Mouse (Mus musculus) cerebellum, adult 2 months (tissue): ENCODE measurements around the gene Trim42. TPM values are rescaled to one million over a fixed set of nuclear protein-coding genes. Genes with fewer than 3 reads are reported as not detected.

Experiments
- DNase-seq, 2 experiments: peaks; one replicate each; pipeline ENCODE4 v3.0.0; 2021
- H3K27ac ChIP-seq: fragments of 200-500 bp; 2 replicates; pipeline ENCODE4 v1.5.1; 2012; ENCODE audit warnings: low read length, control low read depth, inconsistent platforms; ENCODE audit not compliant: insufficient read depth
- H3K27me3 ChIP-seq: fragments of 200-500 bp; 2 replicates; pipeline ENCODE4 v1.6.1; 2012; ENCODE audit warnings: inconsistent platforms, mild to moderate bottlenecking, low read length, moderate library complexity; ENCODE audit not compliant: control insufficient read depth, insufficient read depth
- H3K4me1 ChIP-seq: fragments of 200-500 bp; 2 replicates; pipeline ENCODE4 v1.6.1; 2011; ENCODE audit warnings: low read length; ENCODE audit not compliant: control insufficient read depth, insufficient read depth
- H3K4me3 ChIP-seq: fragments of 200-500 bp; replicated peaks from 2 replicates; pipeline ENCODE3; 2011; ENCODE audit warnings: mild to moderate bottlenecking, low read depth, low read length, control low read depth; ENCODE audit not compliant: insufficient read depth
- CTCF ChIP-seq: fragments of 200-500 bp; IDR thresholded peaks from 2 replicates; pipeline ENCODE4 v1.5.1; 2011; ENCODE audit warnings: low read depth, mild to moderate bottlenecking, control low read depth, low read length, moderate library complexity, borderline replicate concordance; ENCODE audit not compliant: insufficient read depth
- POLR2A ChIP-seq: fragments of 200-500 bp; IDR thresholded peaks from 2 replicates; pipeline ENCODE4 v1.6.1; 2011; ENCODE audit warnings: low read length, control low read depth, borderline replicate concordance; ENCODE audit not compliant: insufficient read depth
- WGBS: fragments of 180-500 bp; shearing (Covaris S2); methylation state at CpG from one replicate; pipeline ENCODE4 v1.1.7; 2018; 5-methylcytosine and 5-hydroxymethylcytosine counted together
- polyA plus RNA-seq: library from polyadenylated mRNA; depleted of rRNA; stranded (reverse); fragments of >200 nt; gene quantifications from 2 replicates; pipeline ENCODE4 v1.2.3, GENCODE M21; 2012; rRNA removed

Trim42 gene
- polyA plus RNA-seq: not detected in 2 replicates

DNA sequence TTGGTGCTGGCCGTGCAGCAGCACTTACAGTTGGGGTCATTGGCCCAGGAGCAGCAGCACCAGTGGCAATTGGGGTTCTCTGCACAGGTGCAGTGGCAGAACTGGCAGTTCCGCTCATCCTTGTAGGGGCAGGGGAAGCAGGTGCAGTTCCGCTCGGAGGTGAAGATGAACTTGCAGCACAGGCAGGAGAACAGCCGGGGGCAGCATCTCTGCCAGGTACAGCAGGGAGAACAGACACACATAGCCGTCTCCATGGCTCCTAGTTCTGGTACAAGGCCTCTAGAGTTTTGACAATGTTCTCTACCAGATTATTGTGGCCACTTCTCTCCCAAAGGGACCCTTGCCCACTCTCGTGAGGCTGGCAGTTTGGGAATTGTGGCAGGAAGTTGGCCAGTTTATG lies at the start of gene Trim42:
Gene Trim42 (minus strand): TSS at position 368 of the 400 bp plus-strand sequence.
- TF ChIP-seq POLR2A (no peak), CTCF (no peak)
- Histone ChIP-seq H3K27me3 (no peaks in the 10 kb centered on the region; the same call in 1 of the 2 replicates), H3K4me3 (no peak within 1 kb of the TSS), H3K4me1 (no peaks in the 10 kb centered on the region), H3K27ac (no peak within 1 kb of the TSS)
- 26% methylated on average over 7 of the region's 7 CpGs for WGBS
- DNase-seq: peak in 1 of 2 experiments; percentile 9

DNA sequence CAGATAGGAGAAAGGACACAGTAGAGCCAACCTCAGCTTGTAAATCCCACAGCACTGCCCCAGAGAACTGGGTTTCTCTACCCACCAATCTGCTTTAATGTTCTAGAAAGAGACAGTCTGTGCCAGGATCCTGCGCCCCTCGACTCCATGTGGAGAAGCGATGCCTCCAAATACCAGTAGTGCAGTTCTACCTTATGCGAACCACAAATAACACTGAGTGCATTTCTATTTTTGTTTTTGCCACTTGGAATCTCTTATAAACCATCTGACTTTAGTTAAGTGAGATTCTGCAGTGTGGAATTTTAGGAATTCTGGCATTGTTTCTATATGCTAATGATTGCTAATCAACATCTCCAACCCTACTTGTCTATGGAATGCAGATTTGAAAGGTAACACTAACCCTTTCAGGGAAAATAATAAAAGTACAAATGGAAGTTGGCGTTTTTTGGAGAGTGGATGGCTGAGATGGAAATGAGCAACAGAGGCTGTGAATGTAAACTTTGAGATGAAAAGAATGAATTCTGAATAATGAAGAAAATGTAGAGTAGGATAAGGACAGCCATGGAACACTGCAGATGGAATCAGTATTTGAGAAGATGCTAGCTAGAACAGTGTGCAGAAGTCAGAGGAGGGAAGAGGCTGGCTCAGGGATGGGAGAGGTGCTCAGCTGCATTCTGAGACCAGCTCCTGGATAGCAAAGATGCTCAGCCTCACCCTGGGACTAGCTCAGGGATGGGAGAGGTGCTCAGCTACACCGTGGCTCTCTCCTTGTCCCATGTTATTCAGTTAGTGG lies 45.3 kb upstream of the Trim42 start:
- TF ChIP-seq POLR2A (no peak), CTCF (no peak)
- WGBS: 76% methylated on average over 6 of the region's 6 CpGs
- Histone ChIP-seq H3K4me3 (no peak overlapping the region), H3K27me3 (no peaks in the 10 kb centered on the region), H3K27ac (no peak overlapping the region), H3K4me1 (no peaks in the 10 kb centered on the region)
- no peak for DNase-seq

DNA sequence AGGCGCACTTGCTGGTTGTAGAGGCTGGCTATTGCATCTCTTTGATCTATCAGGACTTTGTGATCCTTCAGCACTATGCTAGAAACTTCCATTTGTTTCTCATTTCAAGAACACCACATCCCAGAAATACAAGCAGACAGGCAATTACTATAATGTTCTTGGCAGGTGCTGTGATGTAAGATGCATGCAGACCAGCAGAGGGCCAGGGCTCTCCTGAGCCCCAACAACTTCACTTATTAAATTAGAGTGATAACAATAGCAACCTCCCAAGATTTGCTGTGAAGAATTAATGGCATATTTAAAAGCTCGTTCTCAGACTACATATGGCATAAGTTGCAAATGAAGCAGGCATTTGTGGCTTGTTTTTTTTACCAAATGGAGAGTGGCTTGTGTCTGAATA lies 38.4 kb upstream of the Trim42 start:
- H3K4me3 ChIP-seq: no peak overlapping the region
- H3K27me3 ChIP-seq: no peaks in the 10 kb centered on the region
- H3K27ac ChIP-seq: no peak overlapping the region
- H3K4me1 ChIP-seq: no peaks in the 10 kb centered on the region
- no peak for DNase-seq
- 85% methylated on average over 2 of the region's 2 CpGs for WGBS
- TF ChIP-seq POLR2A (no peak), CTCF (no peak)

DNA sequence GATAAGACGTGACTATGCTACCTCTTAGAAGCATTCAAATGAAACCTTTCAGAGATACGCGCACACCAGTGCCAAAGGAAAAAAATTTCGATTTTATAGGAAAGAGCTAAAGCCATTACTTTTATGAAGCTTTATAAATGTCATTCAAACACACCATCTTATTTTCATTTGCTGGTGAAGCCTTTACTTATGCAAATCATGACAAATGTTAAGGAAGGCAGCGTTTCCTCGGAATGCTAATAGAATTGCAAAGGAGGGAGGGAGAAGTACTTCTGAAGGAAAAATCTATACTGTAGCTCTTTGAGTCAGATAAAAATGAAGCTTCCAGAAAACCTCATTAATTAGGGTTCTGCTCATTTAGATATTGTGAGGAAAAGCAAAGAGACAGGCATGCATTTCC lies 13.3 kb downstream of the Trim42 start:
- DNase-seq: no peak
- no peak for TF ChIP-seq POLR2A
- TF ChIP-seq CTCF: no peak
- WGBS: 80% methylated on average over 6 of the region's 6 CpGs

DNA sequence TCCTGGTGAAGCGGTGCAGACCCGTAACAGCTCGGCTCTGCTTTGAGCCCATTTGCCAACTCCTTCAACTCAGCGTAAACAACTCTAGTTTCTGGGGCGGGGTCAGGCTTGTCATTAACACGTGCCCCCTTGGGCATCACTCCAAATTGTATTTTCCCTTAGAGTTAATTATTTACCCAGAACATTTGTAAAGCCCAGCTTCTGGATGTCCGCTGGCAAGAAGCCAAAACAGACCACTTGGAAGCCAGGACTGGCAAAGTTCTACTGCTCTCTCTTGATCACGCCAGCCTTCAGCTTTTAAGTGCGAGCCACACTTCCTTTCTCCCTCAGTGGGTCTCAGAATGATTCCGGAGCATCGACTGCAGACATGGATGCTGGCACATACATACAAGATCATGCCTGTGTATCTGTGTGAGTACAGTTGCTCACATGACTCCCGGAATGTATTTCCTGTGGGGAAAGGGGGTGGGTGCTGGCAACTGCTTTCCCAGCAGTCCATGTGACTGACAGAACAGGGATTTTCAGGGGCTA lies 24.9 kb downstream of the Trim42 start:
- Histone ChIP-seq H3K27ac (no peak overlapping the region), H3K27me3 (no peaks in the 10 kb centered on the region), H3K4me3 (no peak overlapping the region), H3K4me1 (no peaks in the 10 kb centered on the region)
- no peak for TF ChIP-seq POLR2A
- TF ChIP-seq CTCF: no peak
- WGBS: 9% methylated on average over 12 of the region's 12 CpGs
- no peak for DNase-seq

More for the DNA sequence above, 13.3 kb downstream of the Trim42 start:
- Histone ChIP-seq H3K4me1 (no peaks in the 10 kb centered on the region), H3K4me3 (no peak overlapping the region), H3K27ac (no peak overlapping the region), H3K27me3 (no peaks in the 10 kb centered on the region)

DNA sequence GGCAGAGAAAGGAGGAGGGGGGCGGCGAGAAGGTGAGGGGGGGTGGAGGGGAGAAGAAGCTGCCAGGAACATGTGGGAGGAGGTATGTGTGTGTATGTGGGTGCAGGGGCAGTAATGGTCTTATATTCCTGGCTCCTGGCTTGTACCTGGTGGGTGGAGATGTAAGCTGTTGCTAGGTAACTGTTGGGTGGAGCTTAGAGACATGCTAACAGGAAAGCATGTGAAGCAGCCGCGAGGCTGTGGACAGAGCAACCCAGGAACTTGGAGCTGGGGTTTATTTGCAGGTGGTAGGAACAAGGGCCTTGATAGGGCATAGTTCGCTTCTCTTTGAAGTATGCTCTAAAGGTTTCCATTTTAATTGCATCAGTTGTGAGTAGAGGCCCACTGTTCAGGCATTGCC lies 28.0 kb downstream of the Trim42 start:
- TF ChIP-seq POLR2A: no peak
- DNase-seq: no peak
- 66% methylated on average over 5 of the region's 5 CpGs for WGBS

DNA sequence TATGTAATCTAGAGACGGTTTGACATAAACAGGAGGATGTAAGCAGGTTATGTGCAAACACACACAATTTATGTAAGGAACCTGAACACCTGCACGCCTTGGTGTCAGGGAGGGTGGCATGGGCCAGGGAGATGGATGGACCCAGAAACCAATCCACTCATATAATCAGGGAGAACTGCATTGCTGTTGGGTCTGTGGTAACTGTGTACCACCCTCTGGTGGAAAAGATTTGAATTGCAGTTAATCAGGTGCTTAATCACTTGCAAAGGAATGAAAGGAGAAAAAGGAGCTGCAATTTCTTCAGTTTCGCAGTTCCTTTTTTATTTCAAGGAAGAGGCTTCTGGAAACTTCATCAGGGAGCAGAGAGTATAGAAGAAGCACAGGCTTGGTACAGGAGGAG lies 46.9 kb downstream of the Trim42 start:
- WGBS: 70% methylated on average over 3 of the region's 3 CpGs
- no peak for DNase-seq
- TF ChIP-seq POLR2A: no peak
- peak; percentile 33; the same call in 1 of the 2 replicates for TF ChIP-seq CTCF
- Histone ChIP-seq H3K4me1 (no peaks in the 10 kb centered on the region), H3K27ac (no peak overlapping the region), H3K4me3 (no peak overlapping the region), H3K27me3 (no peaks in the 10 kb centered on the region)

More for the DNA sequence above, 28.0 kb downstream of the Trim42 start:
- no peaks in the 10 kb centered on the region for H3K4me1 ChIP-seq
- H3K27ac ChIP-seq: no peak overlapping the region
- H3K27me3 ChIP-seq: no peaks in the 10 kb centered on the region
- H3K4me3 ChIP-seq: no peak overlapping the region

DNA sequence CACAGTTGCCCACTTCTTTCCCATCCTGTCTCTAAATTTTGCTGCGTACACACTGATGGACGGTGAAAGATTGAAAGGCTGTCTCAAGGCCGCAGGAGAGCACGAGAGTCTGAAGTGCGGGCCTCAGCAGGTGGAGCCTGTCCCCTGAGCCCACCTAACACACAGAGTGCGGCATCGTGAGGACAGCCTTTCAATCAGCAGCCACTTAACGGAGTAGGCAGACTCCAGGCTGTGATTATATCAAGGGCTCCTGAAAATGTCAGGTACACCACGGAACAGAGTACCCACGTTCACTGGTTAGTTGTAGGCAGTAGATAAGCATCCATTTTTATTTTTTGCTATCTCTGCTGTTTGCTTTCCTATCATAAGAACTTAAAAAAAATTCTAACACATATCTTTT lies 47.6 kb downstream of the Trim42 start:
- WGBS: 91% methylated on average over 10 of the region's 10 CpGs
- Histone ChIP-seq H3K27ac (no peak overlapping the region), H3K4me1 (no peaks in the 10 kb centered on the region), H3K27me3 (no peaks in the 10 kb centered on the region), H3K4me3 (no peak overlapping the region)
- TF ChIP-seq CTCF: no peak
- no peak for TF ChIP-seq POLR2A
- no peak for DNase-seq
